Mouse (Mus musculus) embryonic facial prominence, embryonic 14.5 days (tissue): ENCODE results near the gene Vasn. TPM values are rescaled to one million over a fixed set of nuclear protein-coding genes. Genes with fewer than 3 reads are reported as not detected.

ENCODE experiments used
- ATAC-seq: fragments of 200-750 bp; cut with Nextera tagmentation; 2 replicates; pipeline ENCODE4 v1.8.0; 2017; ENCODE audit warnings: low read depth, moderate number of reproducible peaks, moderate TSS enrichment
- DNase-seq: peaks from one replicate; pipeline ENCODE4 v3.0.0-alpha.2; 2015; ENCODE audit warnings: low spot score
- H3K27ac ChIP-seq: fragments of 300-500 bp; sonication (generic); replicated peaks from 2 replicates; pipeline ENCODE4 v1.5.1; 2014; ENCODE audit warnings: low read depth, mild to moderate bottlenecking, low read length, moderate library complexity
- H3K27me3 ChIP-seq: fragments of 300-500 bp; sonication (generic); replicated peaks from 2 replicates; pipeline ENCODE4 v1.6.1; 2014; ENCODE audit warnings: low read length; ENCODE audit not compliant: control insufficient read depth, insufficient read depth
- H3K36me3 ChIP-seq: fragments of 300-500 bp; sonication (generic); 2 replicates; pipeline ENCODE4 v1.6.1; 2014; ENCODE audit warnings: low read length, mixed read lengths; ENCODE audit not compliant: control insufficient read depth, insufficient read depth
- H3K4me1 ChIP-seq: fragments of 300-500 bp; sonication (generic); 2 replicates; pipeline ENCODE4 v1.6.1; 2014; ENCODE audit warnings: antibody characterized with exemption, low read length; ENCODE audit not compliant: control insufficient read depth, insufficient read depth
- H3K4me2 ChIP-seq: fragments of 300-500 bp; sonication (generic); 2 replicates; pipeline ENCODE4 v1.6.1; 2014; ENCODE audit warnings: low read depth, mild to moderate bottlenecking, low read length, moderate library complexity, mixed read lengths
- H3K4me3 ChIP-seq: fragments of 300-500 bp; sonication (generic); 2 replicates; pipeline ENCODE4 v1.5.1; 2014; ENCODE audit warnings: low read depth, mild to moderate bottlenecking, low read length
- H3K9ac ChIP-seq: fragments of 300-500 bp; sonication (generic); 2 replicates; pipeline ENCODE4 v1.6.1; 2014; ENCODE audit warnings: low read depth, mild to moderate bottlenecking, low read length, moderate library complexity, mixed read lengths
- H3K9me3 ChIP-seq: fragments of 300-500 bp; sonication (generic); 2 replicates; pipeline ENCODE4 v1.6.1; 2016; ENCODE audit warnings: low read length; ENCODE audit not compliant: control insufficient read depth
- WGBS: fragments of 180-500 bp; shearing (Covaris S2); extraction: QIAGEN DNeasy Blood & Tissue Kit; methylation state at CpG from one replicate; pipeline ENCODE4 v1.1.7; 2014; 5-methylcytosine and 5-hydroxymethylcytosine counted together
- polyA plus RNA-seq: library from polyadenylated mRNA; unstranded; fragments of >200 nt; fragmentation: Nextera tagmentation; extraction: Ambion mirVana; gene quantifications from 2 replicates; pipeline ENCODE4 v1.2.1, GENCODE M21; 2014

Gene Vasn
- polyA plus RNA-seq, 1 experiment from 2014 or later = 32.4 TPM

DNA sequence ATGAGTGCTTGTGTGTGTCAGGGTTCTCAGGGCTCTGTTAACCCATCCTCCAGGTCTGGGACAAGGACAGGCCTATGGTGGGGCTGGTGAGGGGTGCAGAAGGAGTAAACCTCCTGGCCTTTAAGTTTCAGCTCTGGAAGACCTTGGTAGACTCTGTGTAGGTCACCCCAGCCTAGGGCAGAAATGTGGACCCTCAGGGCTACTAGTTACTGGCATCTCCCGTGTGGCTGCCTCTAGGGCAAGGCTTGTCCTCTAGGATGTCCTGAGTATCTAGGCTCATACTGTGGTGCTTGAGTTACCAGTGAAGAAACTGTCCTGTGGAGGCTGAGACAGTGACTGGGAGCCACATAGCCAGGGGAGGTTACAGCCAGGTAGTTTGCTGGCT is 36.3 kb upstream of the Vasn start:
- ATAC-seq = no peak
- no peaks in the 10 kb centered on the region for H3K27me3 ChIP-seq
- H3K4me2 ChIP-seq = peak overlapping the region; percentile 27; the same call in 1 of the 2 replicates
- H3K9me3 ChIP-seq = no peaks in the 10 kb centered on the region
- DNase-seq = no peak
- WGBS = 36% methylated on average over 1 of the region's 1 CpGs
- H3K9ac ChIP-seq = peak overlapping the region; percentile 45
- H3K27ac ChIP-seq = peak overlapping the region; percentile 77; the same call in 1 of the 2 replicates
- no peak overlapping the region for H3K4me3 ChIP-seq
- peaks cover 71% of the 10 kb centered on the region for H3K4me1 ChIP-seq
- peaks cover under 1% of the 10 kb centered on the region; the same call in 1 of the 2 replicates for H3K36me3 ChIP-seq

DNA sequence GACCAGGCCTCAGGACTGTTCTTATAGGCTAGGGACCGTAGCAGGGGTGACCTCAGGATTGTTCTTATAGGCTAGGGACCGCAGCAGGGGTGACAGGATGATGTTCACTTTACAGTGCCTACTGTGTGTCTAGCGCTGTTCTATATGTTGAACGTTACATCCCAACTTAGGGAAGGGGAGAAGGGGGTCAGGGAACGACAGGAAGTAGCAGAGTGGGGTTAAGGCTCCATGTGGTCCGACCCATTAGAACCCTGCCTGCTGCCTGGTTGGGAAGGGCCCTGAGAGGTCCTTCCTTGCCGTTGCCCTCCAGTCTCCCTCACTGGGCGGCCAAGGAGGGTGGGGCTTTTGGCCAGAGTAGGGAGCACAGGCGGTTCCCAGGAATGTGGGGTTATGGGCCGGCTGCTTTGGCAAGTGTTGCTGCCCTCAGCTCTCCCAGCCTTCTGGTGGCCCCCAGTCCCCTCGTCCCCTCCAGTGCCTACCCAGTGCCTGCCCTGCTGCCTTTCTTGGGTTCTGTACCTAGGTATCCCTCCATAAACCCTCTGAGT is 35.4 kb upstream of the Vasn start:
- 0 out of 2 replicates have a peak overlapping the region, but pooled peaks have one; percentile 17 for H3K9ac ChIP-seq
- H3K27ac ChIP-seq = no peak overlapping the region; the same call in 1 of the 2 replicates
- H3K4me1 ChIP-seq = peaks cover 62% of the 10 kb centered on the region
- H3K4me2 ChIP-seq = no peak overlapping the region
- no peak for DNase-seq
- peaks cover 8% of the 10 kb centered on the region; the same call in 1 of the 2 replicates for H3K36me3 ChIP-seq
- H3K27me3 ChIP-seq = no peaks in the 10 kb centered on the region
- ATAC-seq = no peak
- WGBS = 68% methylated on average over 8 of the region's 11 CpGs
- H3K4me3 ChIP-seq = no peak overlapping the region
- H3K9me3 ChIP-seq = no peaks in the 10 kb centered on the region

DNA sequence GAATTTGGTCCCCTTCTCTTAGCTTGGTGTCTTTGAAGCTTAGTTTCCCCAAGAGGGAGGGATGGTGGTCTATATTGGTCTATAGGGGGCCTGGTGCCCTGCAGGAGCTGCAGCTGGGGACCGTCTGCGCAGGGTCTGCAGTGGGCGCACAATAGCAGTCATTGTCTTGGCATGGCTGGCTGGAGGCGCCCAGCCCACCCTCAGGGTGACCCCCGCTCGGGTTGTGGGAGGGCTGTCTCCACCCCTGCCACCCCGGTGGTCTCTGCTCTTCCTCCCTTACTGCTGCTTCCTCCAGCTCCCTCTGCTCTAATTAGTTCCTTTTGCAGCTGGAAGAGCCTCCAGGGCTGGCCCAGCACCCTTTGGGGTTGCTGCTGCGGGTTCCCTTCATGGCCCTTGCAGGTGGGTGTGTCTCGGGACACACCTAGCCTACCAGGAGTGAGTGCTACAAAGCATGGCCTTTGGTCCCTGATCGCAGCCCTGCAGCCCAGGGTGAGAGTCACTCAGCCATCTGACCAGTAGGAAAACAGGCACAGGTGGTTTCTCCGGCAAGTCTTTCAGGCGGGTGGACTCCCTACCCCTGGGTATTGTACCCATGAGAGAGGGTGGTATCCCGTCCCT is 34.1 kb upstream of the Vasn start:
- no peak overlapping the region for H3K9ac ChIP-seq
- 0 out of 2 replicates have a peak overlapping the region, but pooled peaks have one; percentile 5 for H3K4me2 ChIP-seq
- H3K4me1 ChIP-seq = peaks cover 57% of the 10 kb centered on the region
- ATAC-seq (peak; percentile 15; the same call in 1 of the 2 replicates), DNase-seq (no peak)
- H3K36me3 ChIP-seq = peaks cover 17% of the 10 kb centered on the region
- H3K4me3 ChIP-seq = no peak overlapping the region
- no peaks in the 10 kb centered on the region for H3K27me3 ChIP-seq
- H3K9me3 ChIP-seq = no peaks in the 10 kb centered on the region
- WGBS = 39% methylated on average over 13 of the region's 13 CpGs
- H3K27ac ChIP-seq = peak overlapping the region; percentile 8; the same call in 1 of the 2 replicates

DNA sequence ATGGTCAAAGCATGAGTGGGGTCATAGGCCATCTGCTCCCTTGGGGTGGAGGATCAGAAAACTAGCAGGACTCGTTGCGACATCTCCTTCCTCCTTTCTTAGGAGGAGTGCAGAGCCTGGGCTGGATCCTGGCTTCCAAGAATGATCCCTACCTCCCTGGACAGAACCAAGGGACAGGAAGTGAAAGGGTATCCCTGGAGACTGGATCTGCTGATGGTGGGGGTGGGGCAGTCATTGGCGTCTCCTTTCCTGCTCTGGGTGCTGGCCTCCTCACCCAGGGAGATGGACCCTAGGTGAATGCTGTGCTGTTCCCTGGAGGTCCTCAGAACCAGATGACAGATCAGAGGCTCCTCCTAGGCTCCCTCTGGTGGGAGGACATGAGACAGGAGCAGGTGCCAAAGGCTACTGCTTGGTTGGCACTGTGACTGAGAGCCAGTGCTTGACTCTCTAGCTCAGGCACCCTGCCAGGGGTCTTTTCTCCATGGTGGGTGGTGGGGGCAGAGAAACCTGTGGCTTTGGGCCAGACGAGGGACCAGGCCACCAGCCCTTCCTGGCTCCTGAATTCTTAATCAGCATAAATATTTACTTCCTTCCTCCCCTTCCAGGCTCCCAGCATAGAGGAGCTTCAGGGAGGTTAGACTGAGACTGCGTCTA is 33.2 kb upstream of the Vasn start:
- Histone ChIP-seq H3K27me3 (no peaks in the 10 kb centered on the region), H3K4me3 (no peak overlapping the region), H3K9me3 (no peaks in the 10 kb centered on the region), H3K36me3 (peaks cover 26% of the 10 kb centered on the region), H3K27ac (peak overlapping the region; percentile 8; the same call in 1 of the 2 replicates), H3K9ac (no peak overlapping the region), H3K4me2 (no peak overlapping the region), H3K4me1 (peaks cover 55% of the 10 kb centered on the region)
- 30% methylated on average over 5 of the region's 5 CpGs for WGBS
- no peak for ATAC-seq
- DNase-seq = no peak

DNA sequence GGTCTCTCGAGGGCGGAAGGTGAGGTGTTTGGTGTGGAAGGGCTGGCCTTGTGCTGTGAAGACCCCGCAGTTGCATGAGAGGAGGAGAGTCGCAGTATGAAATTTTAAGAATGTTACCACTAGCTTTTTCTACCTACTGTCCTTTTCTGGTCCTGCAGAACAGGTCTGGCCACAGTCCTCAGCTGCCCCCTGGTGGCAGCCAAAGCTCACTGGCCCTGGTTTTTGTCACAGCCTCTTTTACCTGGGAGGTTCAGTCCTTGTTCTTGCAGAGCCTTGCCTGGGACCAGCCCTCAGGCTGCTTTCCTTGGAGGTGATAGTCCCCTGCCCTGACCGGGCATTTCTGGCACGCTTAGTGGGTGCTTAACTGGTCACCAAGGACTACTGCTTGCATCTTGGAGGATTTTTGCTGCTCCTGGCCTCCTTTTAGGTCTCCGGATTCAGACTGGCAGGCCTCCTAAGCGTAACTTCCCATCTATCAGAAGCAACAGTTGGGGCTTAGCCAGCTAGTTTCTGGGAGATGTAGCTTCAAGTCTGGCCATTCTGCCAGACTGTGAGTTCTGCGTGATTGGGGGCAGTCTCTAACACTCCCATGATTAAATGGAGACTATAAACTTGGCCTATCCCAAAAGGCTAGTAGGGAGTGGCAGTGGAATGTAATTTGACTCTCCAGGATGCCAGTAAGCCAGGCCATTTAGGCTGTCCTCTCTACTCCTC is 31.8 kb upstream of the Vasn start:
- WGBS = 44% methylated on average over 9 of the region's 9 CpGs
- no peak for ATAC-seq
- Histone ChIP-seq H3K9ac (no peak overlapping the region), H3K4me1 (peaks cover 43% of the 10 kb centered on the region), H3K27ac (0 out of 2 replicates have a peak overlapping the region, but pooled peaks have one; percentile 29), H3K9me3 (no peaks in the 10 kb centered on the region), H3K27me3 (no peaks in the 10 kb centered on the region), H3K36me3 (peaks cover 40% of the 10 kb centered on the region), H3K4me3 (no peak overlapping the region), H3K4me2 (no peak overlapping the region)
- DNase-seq = peak; percentile 88

DNA sequence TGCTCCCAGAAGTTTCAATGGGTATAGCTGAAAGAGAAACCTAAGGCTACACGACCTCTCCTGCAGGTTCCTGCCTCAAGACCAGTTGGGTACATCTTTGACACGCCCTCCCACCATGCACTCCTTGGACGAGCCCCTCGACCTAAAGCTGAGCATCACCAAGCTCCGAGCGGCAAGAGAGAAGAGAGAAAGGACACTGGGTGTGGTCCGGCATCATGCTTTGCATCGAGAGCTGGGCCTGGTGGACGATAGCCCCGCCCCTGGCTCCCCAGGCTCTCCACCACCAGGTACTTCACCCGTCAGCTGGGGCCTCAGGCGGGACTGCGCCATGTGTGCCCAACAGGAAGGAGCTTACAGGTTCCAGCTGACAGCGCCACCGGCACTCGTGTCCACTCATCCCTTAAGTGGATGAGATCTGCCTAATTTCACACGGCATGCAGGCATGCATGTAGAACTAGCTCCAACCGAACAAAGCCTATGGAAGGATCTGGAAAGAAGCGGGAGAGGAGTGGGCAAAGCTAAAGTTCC is 31.1 kb upstream of the Vasn start:
- no peak overlapping the region for H3K9ac ChIP-seq
- peaks cover 46% of the 10 kb centered on the region for H3K36me3 ChIP-seq
- no peak for ATAC-seq

DNA sequence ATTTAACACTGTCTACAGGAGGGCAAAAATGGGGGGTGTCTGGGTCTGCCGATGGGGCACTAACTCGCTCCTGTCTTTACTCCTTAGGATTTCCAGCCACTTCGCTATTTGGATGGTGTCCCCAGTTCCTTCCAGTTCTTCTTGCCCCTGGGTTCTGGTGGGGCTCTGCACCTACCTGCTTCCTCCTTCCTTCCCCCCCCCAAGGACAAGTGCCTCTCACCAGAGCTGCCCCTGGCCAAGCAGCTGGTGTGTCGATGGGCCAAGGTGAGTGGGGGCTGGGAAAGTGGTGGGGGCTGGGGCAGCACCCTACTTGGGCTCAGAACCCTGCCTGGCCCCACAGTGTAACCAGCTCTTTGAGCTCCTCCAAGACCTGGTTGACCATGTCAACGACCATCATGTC is 28.5 kb upstream of the Vasn start:
- Histone ChIP-seq H3K9ac (no peak overlapping the region), H3K4me1 (peaks cover 11% of the 10 kb centered on the region), H3K4me3 (no peak overlapping the region), H3K36me3 (peaks cover 72% of the 10 kb centered on the region), H3K27ac (no peak overlapping the region), H3K9me3 (no peaks in the 10 kb centered on the region), H3K4me2 (no peak overlapping the region), H3K27me3 (no peaks in the 10 kb centered on the region)
- ATAC-seq = no peak
- WGBS = 95% methylated on average over 5 of the region's 5 CpGs
- DNase-seq = no peak

More for the DNA sequence above, 31.1 kb upstream of the Vasn start:
- WGBS = 81% methylated on average over 13 of the region's 19 CpGs
- Histone ChIP-seq H3K9me3 (no peaks in the 10 kb centered on the region), H3K27me3 (no peaks in the 10 kb centered on the region), H3K4me3 (no peak overlapping the region), H3K27ac (no peak overlapping the region), H3K4me2 (no peak overlapping the region), H3K4me1 (peaks cover 37% of the 10 kb centered on the region)
- no peak for DNase-seq

DNA sequence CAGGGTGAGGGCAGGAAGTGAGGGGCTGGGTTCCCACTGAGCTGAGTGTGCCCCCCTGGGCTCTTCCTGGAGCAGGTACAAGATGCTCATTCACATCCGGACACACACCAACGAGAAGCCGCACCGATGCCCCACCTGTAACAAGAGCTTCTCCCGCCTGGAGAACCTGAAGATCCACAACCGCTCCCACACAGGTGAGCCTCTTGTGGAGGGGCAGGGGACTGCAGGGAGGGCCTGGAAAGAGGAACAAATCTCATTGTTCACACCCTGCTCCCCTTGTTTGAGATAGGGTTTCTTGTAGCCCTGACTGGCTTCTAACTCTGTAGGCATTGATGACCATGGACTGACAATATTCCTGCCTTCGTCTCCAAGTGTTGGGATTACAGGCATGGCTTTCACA is 28.1 kb upstream of the Vasn start:
- Histone ChIP-seq H3K27ac (no peak overlapping the region), H3K4me2 (no peak overlapping the region), H3K4me1 (peaks cover 6% of the 10 kb centered on the region), H3K27me3 (no peaks in the 10 kb centered on the region), H3K9ac (no peak overlapping the region), H3K9me3 (no peaks in the 10 kb centered on the region), H3K36me3 (peaks cover 75% of the 10 kb centered on the region), H3K4me3 (no peak overlapping the region)
- DNase-seq (no peak), ATAC-seq (no peak)
- WGBS = 73% methylated on average over 7 of the region's 7 CpGs
